Mouse (Mus musculus): ENCODE results near the gene Gm10912.
"Not testable (repeated sequence)": the region's sequence is repeated elsewhere in the genome, so short reads cannot be mapped to it uniquely, and the experiment has no call there.

DNA sequence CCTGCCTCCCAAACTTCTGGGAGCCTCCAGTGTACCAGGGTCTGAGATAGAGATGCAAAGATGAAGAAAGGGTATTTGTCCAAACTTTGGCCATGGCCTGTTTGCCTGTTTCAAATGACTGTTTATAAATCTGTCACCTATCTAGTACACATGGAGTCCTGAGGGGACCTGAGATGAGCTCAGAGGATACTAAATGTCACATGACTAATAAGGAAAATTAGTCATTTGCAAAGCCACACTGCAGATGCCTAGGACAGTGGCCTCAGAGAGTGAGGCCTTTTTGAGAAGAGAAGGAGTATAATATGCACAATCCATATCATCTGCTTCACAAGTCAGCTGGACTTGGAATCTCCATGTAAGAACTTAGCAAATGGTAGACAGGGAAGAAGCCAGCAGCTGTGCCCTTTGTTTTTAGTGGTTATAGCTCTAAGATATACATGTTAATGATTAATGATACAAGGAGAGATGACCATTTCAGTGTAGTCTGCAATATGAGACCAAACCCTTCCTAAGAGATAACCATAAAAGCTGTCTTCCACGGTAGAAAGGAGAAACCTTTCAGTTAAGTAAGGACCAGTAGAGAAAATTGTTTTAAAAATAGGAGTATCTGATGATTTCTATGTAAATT lies 45.7 kb downstream of the Gm10912 start:
- TF ChIP-seq ZNF384 (IDR thresholded peaks at IDR 0.05; ENCODE audit: low read depth, low read length); HCFC1 (IDR thresholded peaks at IDR 0.05; ENCODE audit: borderline replicate concordance, insufficient read depth, low read length); MAFK (IDR thresholded peaks at IDR 0.05; ENCODE audit: insufficient read depth, low read depth, low read length): not testable (repeated sequence)

Measured in ES-E14 (cell line).